Mouse (Mus musculus) telencephalon, adult 2 months (tissue): ENCODE results near the gene Ptprr.

Experiments used
- DNase-seq: peaks from one replicate; pipeline ENCODE4 v3.0.0-alpha.2; 2011; ENCODE audit warnings: low read depth, low spot score

Ptprr gene

GRCm38 (mm10) chr10:116115881-116116677 is 98.1 kb downstream of the Ptprr start:
- peak; percentile 35 for DNase-seq

DNA sequence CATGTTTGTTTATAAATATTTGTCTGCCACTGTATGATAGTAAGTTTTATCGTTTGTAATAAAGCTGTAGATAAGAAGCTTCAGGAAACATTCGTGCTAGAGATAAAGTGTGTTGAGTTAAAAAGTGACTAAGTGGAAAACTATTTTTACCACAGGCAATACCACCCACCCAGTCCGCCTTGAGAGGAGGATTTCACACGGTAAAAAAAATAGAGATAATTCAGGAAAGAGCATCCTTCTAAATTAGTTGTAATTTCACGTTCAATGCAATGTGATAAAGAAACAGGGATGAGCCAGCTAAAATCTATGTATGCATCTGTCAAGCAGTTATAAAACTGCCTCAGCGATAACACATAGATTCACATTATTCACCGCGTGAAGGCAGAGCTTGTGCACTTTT is 99.0 kb downstream of the Ptprr start:
- DNase-seq, result peak; percentile 74

- no peak for DNase-seq
Observed at GRCm38 (mm10) chr10:116121463-116121862, 103.5 kb downstream of the Ptprr start.

GRCm38 (mm10) chr10:116123808-116124207 is 105.8 kb downstream of the Ptprr start:
- no peak for DNase-seq

- no peak for DNase-seq
Observed at GRCm38 (mm10) chr10:116125364-116125763, 107.4 kb downstream of the Ptprr start.

GRCm38 (mm10) chr10:116130401-116130800 is 112.4 kb downstream of the Ptprr start:
- no peak for DNase-seq

DNA sequence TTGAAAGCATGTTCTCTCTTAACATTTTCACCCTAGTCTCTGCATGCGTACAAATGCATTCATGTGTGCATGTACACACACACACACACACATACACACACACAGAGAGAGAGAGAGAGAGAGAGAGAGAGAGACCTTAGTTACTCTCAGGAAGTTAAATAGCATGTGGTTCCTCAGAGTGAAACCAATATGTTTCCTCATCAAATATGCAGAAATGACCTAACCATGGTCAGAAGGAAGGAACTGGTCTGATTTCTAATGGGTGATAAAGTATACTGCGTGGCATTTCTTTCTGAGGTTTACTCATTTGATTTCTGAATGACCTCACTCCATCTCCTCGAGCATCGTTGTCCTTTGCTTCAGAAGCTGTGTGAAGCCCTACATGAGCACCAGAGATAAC is 113.2 kb downstream of the Ptprr start:
- no peak for DNase-seq

- DNase-seq, result peak; percentile 76
Observed at GRCm38 (mm10) chr10:116132233-116132632, 114.2 kb downstream of the Ptprr start.

GRCm38 (mm10) chr10:116135187-116135586 is 117.2 kb downstream of the Ptprr start:
- no peak for DNase-seq

DNA sequence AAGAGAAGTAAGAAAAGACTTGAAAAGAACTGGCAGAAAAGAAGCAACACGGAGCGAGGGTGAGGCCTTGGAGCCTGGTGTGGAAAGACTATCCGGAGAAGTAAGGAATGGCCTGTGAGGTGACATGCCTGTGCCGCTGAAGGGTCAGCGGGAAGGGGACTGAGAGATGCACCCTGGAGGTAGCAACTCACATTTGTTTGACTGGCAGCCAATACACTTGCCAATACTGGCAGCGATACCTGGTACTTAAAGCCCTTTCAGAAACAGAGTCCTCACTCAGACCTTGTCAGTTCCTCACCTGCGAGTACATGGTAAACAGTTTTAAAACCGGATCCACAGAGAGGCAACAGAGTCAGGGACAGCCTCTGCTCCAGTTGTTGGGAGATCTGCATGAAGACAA is 122.2 kb downstream of the Ptprr start:
- no peak for DNase-seq

DNA sequence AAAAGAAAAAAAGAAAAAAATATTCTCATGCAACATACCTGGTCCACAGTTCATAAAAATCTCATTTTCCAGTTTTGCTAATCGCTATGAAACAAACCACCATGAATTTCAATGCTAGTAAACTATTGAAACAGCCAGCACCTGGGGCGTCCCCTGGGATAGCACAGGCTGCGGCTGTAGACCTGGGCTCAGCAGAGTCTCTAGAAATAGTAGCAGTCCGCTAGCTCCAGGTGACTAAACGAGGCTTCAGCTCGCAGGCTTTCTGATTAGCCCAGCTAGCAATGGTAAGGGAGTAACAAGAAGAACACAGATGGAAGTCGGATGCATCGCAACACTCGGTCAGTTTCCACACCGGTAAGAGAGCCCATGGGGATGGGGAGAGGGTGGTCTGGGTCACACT is 125.7 kb downstream of the Ptprr start:
- DNase-seq, result no peak

DNA sequence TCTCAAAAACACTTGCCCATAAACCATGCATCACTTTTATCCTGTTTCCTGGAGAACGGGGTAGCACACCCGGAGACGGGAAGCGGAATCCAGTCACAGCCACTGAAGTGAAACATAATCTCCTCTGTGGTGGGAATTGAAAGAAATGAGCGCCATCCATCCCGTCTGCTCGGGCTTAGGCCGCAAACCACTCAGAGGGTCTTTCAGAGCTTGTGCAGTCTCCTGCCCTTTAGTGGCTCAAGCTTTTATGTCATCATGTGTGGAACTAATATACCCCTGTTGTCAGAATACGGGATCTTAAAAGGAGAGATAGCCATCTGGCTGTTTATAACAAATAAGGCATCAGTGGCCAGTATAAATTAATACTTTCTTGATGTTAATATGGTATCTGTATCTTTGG is 128.1 kb downstream of the Ptprr start:
- DNase-seq, result no peak

DNA sequence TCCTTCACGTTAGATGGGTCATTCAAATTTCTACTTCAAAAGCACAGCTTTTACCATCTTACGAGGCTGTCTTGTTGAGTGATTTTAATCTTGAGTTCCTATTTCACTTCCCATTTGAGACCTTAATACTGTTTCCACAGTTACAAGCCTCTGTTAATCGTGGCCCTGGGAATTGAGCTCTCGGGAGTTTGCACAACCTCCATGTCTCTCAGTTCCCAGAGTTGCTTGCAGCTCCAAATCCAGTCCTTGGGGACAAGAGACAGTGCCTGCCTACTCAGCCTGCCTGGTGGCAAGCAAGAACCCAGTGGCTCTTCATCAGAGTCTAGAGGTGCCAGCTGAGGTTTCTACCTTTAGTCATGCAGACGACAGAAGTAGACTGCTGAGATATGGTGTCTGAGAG is 136.7 kb downstream of the Ptprr start:
- no peak for DNase-seq

DNA sequence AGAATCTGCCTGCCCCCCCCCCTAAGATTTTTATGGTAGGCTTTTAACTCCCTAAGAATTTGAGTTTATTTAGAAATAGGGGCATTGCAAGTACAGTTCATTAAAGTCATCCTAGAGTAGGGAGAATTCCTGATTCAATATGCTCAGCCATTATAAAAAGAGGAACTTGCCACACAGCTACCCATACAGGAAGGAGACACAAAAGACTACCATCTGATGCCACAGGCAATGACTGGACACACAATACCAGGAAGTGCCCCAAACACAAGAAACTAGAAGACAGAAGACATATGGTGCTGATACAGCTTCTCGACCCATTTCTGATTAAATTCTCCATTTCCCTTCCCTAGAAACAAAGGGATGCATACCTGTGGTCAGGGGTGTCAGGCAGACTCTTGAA is 138.7 kb downstream of the Ptprr start:
- DNase-seq, result no peak

- DNase-seq, result no peak
Observed at GRCm38 (mm10) chr10:116162338-116162737, 144.3 kb downstream of the Ptprr start.

- no peak for DNase-seq
Observed at GRCm38 (mm10) chr10:116175324-116175883, 157.4 kb downstream of the Ptprr start.

DNA sequence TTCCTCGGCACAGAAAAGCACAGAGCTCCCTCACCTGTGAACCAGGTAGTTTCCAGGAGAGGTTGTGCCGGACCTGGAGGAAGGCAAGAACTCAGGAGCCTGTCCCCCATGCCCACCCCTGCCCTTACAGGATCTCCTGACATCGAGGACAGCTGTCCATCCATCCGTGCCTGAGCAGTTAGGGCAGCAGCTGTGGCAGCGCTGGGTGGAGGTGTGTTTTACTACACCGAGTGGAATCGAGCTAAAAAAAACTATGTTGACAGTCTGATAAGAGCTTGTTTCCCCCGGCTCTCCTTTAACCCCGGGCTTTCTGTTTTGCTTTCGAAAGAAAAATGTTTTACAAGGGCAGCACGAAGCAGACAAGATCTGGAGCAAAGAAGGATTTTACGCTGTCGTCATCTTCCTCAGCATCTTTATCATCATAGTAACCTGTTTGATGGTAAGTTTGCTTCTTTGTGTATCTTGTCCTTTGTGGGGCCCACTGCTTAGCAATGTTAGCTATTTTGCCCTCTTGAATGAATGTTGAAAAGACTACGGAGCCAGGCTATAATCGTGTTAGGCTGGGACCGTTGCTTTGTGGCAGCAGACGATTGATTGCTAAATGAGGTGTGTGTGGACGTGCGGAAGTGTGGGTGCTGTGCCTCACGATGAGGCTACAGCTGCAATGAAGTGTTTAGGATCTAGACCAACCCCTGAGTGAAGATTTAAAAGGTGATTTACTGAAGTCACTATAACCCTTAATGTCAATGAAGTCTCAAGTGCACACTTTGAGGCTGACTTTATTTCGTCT is 159.6 kb downstream of the Ptprr start:
- no peak for DNase-seq

DNA sequence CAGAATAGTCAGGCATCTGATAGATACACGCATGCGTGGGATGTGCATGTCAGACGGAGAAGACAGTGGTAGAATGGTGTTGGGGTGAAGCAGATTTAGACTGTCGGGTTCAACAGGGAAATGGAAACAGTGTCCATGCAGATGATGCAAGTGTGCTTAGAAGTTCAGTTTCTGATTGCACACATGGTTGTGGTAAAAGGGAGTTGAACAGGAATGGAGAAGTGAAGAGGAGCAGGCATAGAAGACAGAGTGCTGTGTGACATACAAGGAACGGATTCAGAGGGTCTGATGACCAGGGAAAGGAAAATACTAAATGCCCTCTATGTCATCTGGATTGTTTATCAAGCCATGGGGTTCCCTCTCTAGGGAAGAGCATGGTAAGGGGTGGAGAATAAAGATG is 163.2 kb downstream of the Ptprr start:
- no peak for DNase-seq

DNA sequence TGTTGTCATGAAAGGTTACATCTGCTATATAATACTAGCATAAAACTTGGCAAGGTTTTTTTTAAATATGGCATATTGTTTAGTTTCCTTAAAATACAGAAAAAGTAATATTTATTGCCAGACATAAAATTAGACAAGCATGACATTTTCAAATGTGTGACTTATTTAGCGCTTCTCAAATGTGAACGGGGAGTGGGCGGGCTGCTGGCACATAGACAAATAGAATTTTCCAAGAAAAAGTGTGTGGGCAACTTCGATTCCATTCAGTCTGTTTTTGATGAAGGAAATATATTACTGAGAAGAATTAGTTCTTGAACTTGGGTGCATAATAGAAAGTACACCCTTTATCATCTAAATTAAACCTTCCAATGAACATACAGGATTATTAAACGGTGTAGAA is 164.2 kb downstream of the Ptprr start:
- DNase-seq, result peak; percentile 52

- DNase-seq, result no peak
Observed at GRCm38 (mm10) chr10:116183258-116183657, 165.2 kb downstream of the Ptprr start.

GRCm38 (mm10) chr10:116191724-116192123 is 173.7 kb downstream of the Ptprr start:
- DNase-seq, result no peak

DNA sequence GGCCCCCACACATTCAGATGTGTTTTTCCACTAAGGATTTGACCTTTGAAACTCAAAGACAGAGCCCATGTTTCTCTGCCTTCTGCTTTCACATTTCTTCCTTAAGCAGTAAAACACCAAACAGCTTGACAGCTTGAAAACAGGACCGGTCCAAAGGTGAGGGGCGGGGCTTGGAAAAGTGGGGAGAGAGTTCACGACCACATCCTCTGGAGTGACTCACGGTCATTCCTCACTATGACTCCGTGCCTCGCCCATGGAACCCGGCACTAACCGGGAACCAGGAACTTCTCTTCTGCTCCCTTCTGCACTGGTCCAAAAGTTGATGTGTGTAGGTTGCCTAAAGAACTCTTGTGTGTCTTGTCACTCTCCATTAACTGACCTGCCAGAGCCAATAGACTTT is 174.3 kb downstream of the Ptprr start:
- no peak for DNase-seq

GRCm38 (mm10) chr10:116194409-116194808 is 176.4 kb downstream of the Ptprr start:
- DNase-seq, result no peak
